Mouse (Mus musculus): ENCODE data around the gene Thrsp. TPM values are rescaled to one million over a fixed set of nuclear protein-coding genes. Genes with fewer than 3 reads are reported as not detected.

Gene Thrsp
- polyA plus RNA-seq, 1 experiment from 2014 or later = 0.05 TPM

GRCm38 (mm10) chr7:97398943-97399342, 18.6 kb downstream of the Thrsp start:
- H3K27me3 ChIP-seq = no peaks in the 10 kb centered on the region
- no peak for TF ChIP-seq CTCF (IDR thresholded peaks at IDR 0.05)
- CTCF ChIA-PET = no interaction called here
- no peak for DNase-seq (ENCODE audit: low read depth, low spot score)
- no peak for ATAC-seq
- POLR2A ChIA-PET = interaction anchor here (1.2 kb wide), 1 partner anchor 180 kb away, joined by 3 read pairs; no protein-coding TSS in a partner anchor
- in situ Hi-C loops (cut with MboI; ENCODE audit: low pct_unique_long_range_greater_than_20kb) = no loop called here

- POLR2A ChIA-PET = no interaction called here
- no peaks in the 10 kb centered on the region for H3K27me3 ChIP-seq
Measured at GRCm38 (mm10) chr7:97394375-97394774, 23.2 kb downstream of the Thrsp start.

DNA sequence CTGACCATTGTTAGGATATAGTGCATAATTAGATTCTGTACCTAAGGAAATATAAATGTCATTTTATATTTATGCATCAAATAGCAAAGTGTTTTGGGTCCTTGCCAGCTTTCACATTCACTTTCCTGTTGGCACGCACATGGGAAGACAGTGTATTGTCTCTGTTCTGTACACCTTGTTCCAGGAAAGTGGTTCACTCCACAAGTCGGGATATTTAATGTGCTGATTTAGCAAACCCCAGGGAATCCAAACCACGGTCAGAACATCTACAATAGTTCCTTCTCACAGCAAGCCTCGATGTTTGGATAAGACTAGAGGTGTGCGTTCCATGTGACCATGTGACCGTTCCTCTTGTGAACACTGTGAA, 25.5 kb downstream of the Thrsp start:
- no peak for TF ChIP-seq CTCF (IDR thresholded peaks at IDR 0.05)
- DNase-seq (ENCODE audit: low read depth, low spot score) (no peak), ATAC-seq (no peak)
- in situ Hi-C loops (cut with MboI; ENCODE audit: low pct_unique_long_range_greater_than_20kb) = no loop called here
- CTCF ChIA-PET = no interaction called here
- POLR2A ChIA-PET = no interaction called here
- no peaks in the 10 kb centered on the region for H3K27me3 ChIP-seq

More at GRCm38 (mm10) chr7:97394375-97394774, 23.2 kb downstream of the Thrsp start:
- TF ChIP-seq CTCF (IDR thresholded peaks at IDR 0.05) = no peak
- DNase-seq (ENCODE audit: low read depth, low spot score) (no peak), ATAC-seq (no peak)
- CTCF ChIA-PET = no interaction called here
- in situ Hi-C loops (cut with MboI; ENCODE audit: low pct_unique_long_range_greater_than_20kb) = no loop called here

- POLR2A ChIA-PET = no interaction called here
- CTCF ChIA-PET = no interaction called here
- in situ Hi-C loops (cut with MboI; ENCODE audit: low pct_unique_long_range_greater_than_20kb) = no loop called here
- no peak for ATAC-seq
- DNase-seq (ENCODE audit: low read depth, low spot score) = no peak
- no peak for TF ChIP-seq CTCF (IDR thresholded peaks at IDR 0.05)
- no peaks in the 10 kb centered on the region for H3K27me3 ChIP-seq
Measured at GRCm38 (mm10) chr7:97391293-97392078, 26.0 kb downstream of the Thrsp start.

GRCm38 (mm10) chr7:97388541-97388940, 29.0 kb downstream of the Thrsp start:
- POLR2A ChIA-PET = interaction anchor here (1.1 kb wide), 1 partner anchor 13 kb away, joined by 3 read pairs; no protein-coding TSS in a partner anchor
- DNase-seq (ENCODE audit: low read depth, low spot score) = no peak
- no peaks in the 10 kb centered on the region for H3K27me3 ChIP-seq
- CTCF ChIA-PET = no interaction called here
- no peak for ATAC-seq
- in situ Hi-C loops (cut with MboI; ENCODE audit: low pct_unique_long_range_greater_than_20kb) = no loop called here
- TF ChIP-seq CTCF (IDR thresholded peaks at IDR 0.05) = no peak

- no peak for ATAC-seq
- POLR2A ChIA-PET = interaction anchor here (1.1 kb wide), 1 partner anchor 12 kb away, joined by 3 read pairs; no protein-coding TSS in a partner anchor
- CTCF ChIA-PET = no interaction called here
- in situ Hi-C loops (cut with MboI; ENCODE audit: low pct_unique_long_range_greater_than_20kb) = no loop called here
- DNase-seq (ENCODE audit: low read depth, low spot score) = no peak
- H3K27me3 ChIP-seq = no peaks in the 10 kb centered on the region
- TF ChIP-seq CTCF (IDR thresholded peaks at IDR 0.05) = no peak
Measured at GRCm38 (mm10) chr7:97387561-97388147, 29.9 kb downstream of the Thrsp start.

DNA sequence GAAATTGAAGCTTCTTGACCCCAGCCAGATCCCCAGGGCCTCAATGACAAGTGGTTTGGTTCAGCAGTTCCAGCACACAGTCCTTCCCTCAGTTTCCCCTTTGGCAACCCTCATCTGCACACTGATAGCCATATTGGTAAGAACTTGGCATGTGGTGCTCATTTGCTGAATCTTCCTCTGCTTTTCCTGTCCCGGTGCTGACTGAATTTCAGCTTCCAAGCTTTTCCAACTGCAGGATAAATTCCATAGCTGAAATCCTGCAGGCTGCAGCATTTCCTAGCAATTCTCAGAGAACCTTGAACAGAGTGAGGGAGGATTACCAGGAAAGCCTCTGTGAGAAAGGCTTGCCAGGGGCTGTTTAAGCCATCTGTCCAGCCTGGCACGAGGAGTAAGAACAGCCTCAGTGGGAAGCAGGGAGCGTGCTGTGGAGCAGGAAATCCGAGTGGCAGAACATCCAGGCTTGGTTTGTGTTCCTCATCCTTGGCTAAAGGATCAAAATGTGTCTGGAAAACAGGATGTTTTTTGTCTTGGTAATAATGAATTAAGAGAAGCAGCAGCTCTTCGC, 30.6 kb downstream of the Thrsp start:
- no peak for TF ChIP-seq CTCF (IDR thresholded peaks at IDR 0.05)
- ChIA-PET POLR2A (no interaction called here), CTCF (interaction anchor here (1.1 kb wide), 1 partner anchor 9 kb away, joined by 4 read pairs; no protein-coding TSS in a partner anchor)
- ATAC-seq (no peak), DNase-seq (ENCODE audit: low read depth, low spot score) (no peak)
- in situ Hi-C loops (cut with MboI; ENCODE audit: low pct_unique_long_range_greater_than_20kb) = no loop called here
- no peaks in the 10 kb centered on the region for H3K27me3 ChIP-seq

- CTCF ChIA-PET = interaction anchor here (1.1 kb wide), 1 partner anchor 10 kb away, joined by 4 read pairs; no protein-coding TSS in a partner anchor
Measured at GRCm38 (mm10) chr7:97386106-97386805, 31.3 kb downstream of the Thrsp start.

DNA sequence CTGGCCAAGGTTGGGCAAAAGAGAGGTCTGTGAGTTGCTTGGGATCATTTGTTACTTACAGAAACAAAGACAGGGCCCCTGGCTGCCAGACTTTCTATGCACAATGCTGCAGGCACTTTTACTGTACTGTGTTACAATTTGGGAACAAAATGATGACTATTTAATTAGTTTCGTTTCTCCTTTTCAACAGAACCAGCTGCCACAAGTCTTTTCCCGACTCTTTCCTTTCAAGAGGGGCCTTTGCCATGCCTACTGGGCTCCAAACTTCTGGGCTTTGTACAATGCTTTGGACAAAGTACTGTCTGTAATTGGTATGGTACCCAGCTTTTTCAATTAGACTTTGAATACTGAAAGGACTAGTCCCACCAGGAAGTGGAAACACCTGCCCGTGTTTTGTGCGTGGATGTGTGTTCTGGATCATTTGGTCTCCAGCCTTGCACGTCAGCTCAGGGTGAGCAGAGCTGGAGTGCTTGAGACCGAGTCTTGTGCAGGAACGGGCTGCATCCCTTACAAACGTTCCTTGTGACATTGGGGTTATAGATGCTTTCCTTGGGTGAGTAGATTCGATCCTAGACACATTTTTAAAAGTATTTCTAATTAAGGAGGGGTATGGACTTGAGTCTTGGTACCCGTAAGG, 33.9 kb downstream of the Thrsp start:
- TF ChIP-seq CTCF (IDR thresholded peaks at IDR 0.05) = no peak
- DNase-seq (ENCODE audit: low read depth, low spot score) (no peak), ATAC-seq (no peak)
- no peaks in the 10 kb centered on the region for H3K27me3 ChIP-seq
- POLR2A ChIA-PET = no interaction called here
- CTCF ChIA-PET = no interaction called here
- in situ Hi-C loops (cut with MboI; ENCODE audit: low pct_unique_long_range_greater_than_20kb) = no loop called here

More at GRCm38 (mm10) chr7:97386106-97386805, 31.3 kb downstream of the Thrsp start:
- POLR2A ChIA-PET = interaction anchor here (1.1 kb wide), 1 partner anchor 11 kb away, joined by 3 read pairs; no protein-coding TSS in a partner anchor
- TF ChIP-seq CTCF (IDR thresholded peaks at IDR 0.05) = no peak
- in situ Hi-C loops (cut with MboI; ENCODE audit: low pct_unique_long_range_greater_than_20kb) = no loop called here
- H3K27me3 ChIP-seq = no peaks in the 10 kb centered on the region
- no peak for ATAC-seq
- no peak for DNase-seq (ENCODE audit: low read depth, low spot score)

GRCm38 (mm10) chr7:97382661-97383060, 34.9 kb downstream of the Thrsp start:
- H3K27me3 ChIP-seq = no peaks in the 10 kb centered on the region
- ChIA-PET CTCF (no interaction called here), POLR2A (no interaction called here)
- in situ Hi-C loops (cut with MboI; ENCODE audit: low pct_unique_long_range_greater_than_20kb) = no loop called here
- no peak for DNase-seq (ENCODE audit: low read depth, low spot score)
- no peak for ATAC-seq
- no peak for TF ChIP-seq CTCF (IDR thresholded peaks at IDR 0.05)
